Mouse (Mus musculus) cerebellum, postnatal 10 days (tissue): ENCODE data around the gene Gm10837.

Experiments used
- DNase-seq, 2 experiments: peaks; one replicate each; pipeline ENCODE4 v3.0.0; 2021; ENCODE audit warnings: mixed read lengths in 2 of 2

Gene Gm10837

GRCm38 (mm10) chr14:122535986-122536385 is 45.6 kb downstream of the Gm10837 start:
- DNase-seq: no peak
